Mouse (Mus musculus) erythroblast, embryonic 14.5 days (primary cell): ENCODE data around the gene Ppfia3. TPM values are rescaled to one million over a fixed set of nuclear protein-coding genes. Genes with fewer than 3 reads are reported as not detected.
A peak's percentile ranks its signal among the peaks of the same experiment; 100 is the strongest.

Source experiments
- H3K27me3 ChIP-seq: 2 replicates; pipeline ENCODE4 v1.6.1; 2012; ENCODE audit warnings: inconsistent platforms; ENCODE audit not compliant: control insufficient read depth
- H3K36me3 ChIP-seq: 2 replicates; pipeline ENCODE4 v1.6.1; 2012; ENCODE audit warnings: mild to moderate bottlenecking, inconsistent platforms; ENCODE audit not compliant: control insufficient read depth
- H3K4me1 ChIP-seq: 2 replicates; pipeline ENCODE4 v1.6.1; 2012; ENCODE audit warnings: inconsistent platforms; ENCODE audit not compliant: control insufficient read depth
- H3K4me3 ChIP-seq: replicated peaks from 2 replicates; pipeline ENCODE3; 2012; ENCODE audit warnings: moderate library complexity, mild to moderate bottlenecking, inconsistent platforms
- H3K9me3 ChIP-seq: 2 replicates; pipeline ENCODE4 v1.6.1; 2012; ENCODE audit warnings: low read length, inconsistent platforms, mixed read lengths; ENCODE audit not compliant: control insufficient read depth
- GATA1 ChIP-seq: IDR thresholded peaks from 2 replicates; pipeline ENCODE4 v1.6.1; 2012; ENCODE audit warnings: low read length, inconsistent platforms, mixed read lengths
- TAL1 ChIP-seq: IDR thresholded peaks from 3 replicates; pipeline ENCODE4 v1.6.1; 2012; ENCODE audit warnings: low read length, inconsistent platforms, mixed read lengths
- polyA plus RNA-seq: library from polyadenylated mRNA; stranded (reverse); fragments of >175 nt; gene quantifications from 2 replicates; pipeline ENCODE4 v1.2.3, GENCODE M21; 2012

The Ppfia3 gene
- polyA plus RNA-seq, 1 experiment = 0.13 TPM

- H3K9me3 ChIP-seq = peaks cover 4% of the 10 kb centered on the region
- peaks cover 12% of the 10 kb centered on the region for H3K4me1 ChIP-seq
- H3K4me3 ChIP-seq = no peak overlapping the region
- H3K36me3 ChIP-seq = no peaks in the 10 kb centered on the region
- TF ChIP-seq GATA1 (no peak), TAL1 (no peak)
- peaks cover 46% of the 10 kb centered on the region for H3K27me3 ChIP-seq
Observed at GRCm38 (mm10) chr7:45356087-45356486, 10.7 kb downstream of the Ppfia3 start.

- H3K4me3 ChIP-seq = no peak overlapping the region
- H3K27me3 ChIP-seq = peaks cover 45% of the 10 kb centered on the region
- H3K9me3 ChIP-seq = no peaks in the 10 kb centered on the region
- no peak for TF ChIP-seq TAL1
- no peak for TF ChIP-seq GATA1
- H3K4me1 ChIP-seq = peaks cover 7% of the 10 kb centered on the region
- no peaks in the 10 kb centered on the region for H3K36me3 ChIP-seq
Observed at GRCm38 (mm10) chr7:45355318-45356020, 11.3 kb downstream of the Ppfia3 start.

- peaks cover 7% of the 10 kb centered on the region for H3K4me1 ChIP-seq
- H3K4me3 ChIP-seq = no peak overlapping the region
- no peaks in the 10 kb centered on the region for H3K9me3 ChIP-seq
- H3K27me3 ChIP-seq = peaks cover 39% of the 10 kb centered on the region
- H3K36me3 ChIP-seq = no peaks in the 10 kb centered on the region
- TF ChIP-seq TAL1 (no peak), GATA1 (no peak)
Observed at GRCm38 (mm10) chr7:45353041-45353440, 13.8 kb downstream of the Ppfia3 start.

- Histone ChIP-seq H3K27me3 (peaks cover 36% of the 10 kb centered on the region), H3K36me3 (no peaks in the 10 kb centered on the region), H3K4me1 (peaks cover 10% of the 10 kb centered on the region), H3K9me3 (no peaks in the 10 kb centered on the region), H3K4me3 (no peak overlapping the region)
- TF ChIP-seq TAL1 (no peak), GATA1 (no peak)
Observed at GRCm38 (mm10) chr7:45346905-45347304, 19.9 kb downstream of the Ppfia3 start.

GRCm38 (mm10) chr7:45343543-45343942, 23.3 kb downstream of the Ppfia3 start:
- Histone ChIP-seq H3K4me1 (peaks cover 44% of the 10 kb centered on the region), H3K9me3 (no peaks in the 10 kb centered on the region), H3K36me3 (no peaks in the 10 kb centered on the region), H3K4me3 (no peak overlapping the region), H3K27me3 (peaks cover 44% of the 10 kb centered on the region)
- TF ChIP-seq GATA1 = no peak
- TF ChIP-seq TAL1 = no peak

- no peaks in the 10 kb centered on the region for H3K9me3 ChIP-seq
- peaks cover 53% of the 10 kb centered on the region for H3K4me1 ChIP-seq
- H3K4me3 ChIP-seq = no peak overlapping the region
- H3K36me3 ChIP-seq = no peaks in the 10 kb centered on the region
- no peak for TF ChIP-seq TAL1
- TF ChIP-seq GATA1 = no peak
- peaks cover 52% of the 10 kb centered on the region for H3K27me3 ChIP-seq
Observed at GRCm38 (mm10) chr7:45342081-45342480, 24.7 kb downstream of the Ppfia3 start.

- Histone ChIP-seq H3K36me3 (no peaks in the 10 kb centered on the region), H3K4me3 (peak overlapping the region; percentile 65), H3K4me1 (peaks cover 53% of the 10 kb centered on the region), H3K27me3 (peaks cover 54% of the 10 kb centered on the region), H3K9me3 (no peaks in the 10 kb centered on the region)
- no peak for TF ChIP-seq TAL1
- TF ChIP-seq GATA1 = no peak
Observed at GRCm38 (mm10) chr7:45341303-45341702, 25.5 kb downstream of the Ppfia3 start.

GRCm38 (mm10) chr7:45340669-45341068, 26.1 kb downstream of the Ppfia3 start:
- Histone ChIP-seq H3K27me3 (peaks cover 57% of the 10 kb centered on the region), H3K36me3 (no peaks in the 10 kb centered on the region), H3K9me3 (no peaks in the 10 kb centered on the region), H3K4me1 (peaks cover 53% of the 10 kb centered on the region), H3K4me3 (peak overlapping the region; percentile 65)
- TF ChIP-seq GATA1 (no peak), TAL1 (no peak)

- Histone ChIP-seq H3K27me3 (peaks cover 63% of the 10 kb centered on the region), H3K9me3 (no peaks in the 10 kb centered on the region), H3K36me3 (no peaks in the 10 kb centered on the region), H3K4me3 (peak overlapping the region; percentile 65), H3K4me1 (peaks cover 53% of the 10 kb centered on the region)
- no peak for TF ChIP-seq TAL1
- TF ChIP-seq GATA1 = no peak
Observed at GRCm38 (mm10) chr7:45340066-45340442, 26.8 kb downstream of the Ppfia3 start.

- H3K9me3 ChIP-seq = no peaks in the 10 kb centered on the region
- TF ChIP-seq GATA1 = no peak
- no peak for TF ChIP-seq TAL1
- peaks cover 53% of the 10 kb centered on the region for H3K4me1 ChIP-seq
- no peaks in the 10 kb centered on the region for H3K36me3 ChIP-seq
- H3K4me3 ChIP-seq = peak overlapping the region; percentile 65
- peaks cover 67% of the 10 kb centered on the region for H3K27me3 ChIP-seq
Observed at GRCm38 (mm10) chr7:45339410-45340065, 27.3 kb downstream of the Ppfia3 start.
